Mouse (Mus musculus) ES-E14 (cell line): ENCODE results near the gene Cope.

Source experiments
- CHD2 ChIP-seq: IDR thresholded peaks from 2 replicates; pipeline ENCODE4 v1.6.1; 2014; ENCODE audit warnings: mild to moderate bottlenecking, low read depth, low read length, inconsistent platforms
- HCFC1 ChIP-seq: IDR thresholded peaks from 2 replicates; pipeline ENCODE4 v1.6.1; 2012; ENCODE audit warnings: low read length, inconsistent platforms, borderline replicate concordance; ENCODE audit not compliant: insufficient read depth
- MAFK ChIP-seq: IDR thresholded peaks from 2 replicates; pipeline ENCODE4 v1.6.1; 2014; ENCODE audit warnings: mild to moderate bottlenecking, low read depth, low read length, inconsistent platforms; ENCODE audit not compliant: insufficient read depth
- ZC3H11A ChIP-seq: IDR thresholded peaks from 2 replicates; pipeline ENCODE4 v1.6.1; 2012; ENCODE audit warnings: low read depth, mild to moderate bottlenecking, inconsistent platforms, low read length, borderline replicate concordance
- ZNF384 ChIP-seq: IDR thresholded peaks from 2 replicates; pipeline ENCODE4 v1.6.1; 2012; ENCODE audit warnings: low read depth, low read length, inconsistent platforms

- no peak for TF ChIP-seq ZNF384
- TF ChIP-seq CHD2, result no peak
- TF ChIP-seq HCFC1, result peak; percentile 8; the same call in 1 of the 2 replicates
- TF ChIP-seq ZC3H11A, result no peak
- TF ChIP-seq MAFK, result no peak
These were observed 28.5 kb downstream of the Cope start for GRCm38 (mm10) chr8:70330741-70331364.
